ENCODE assay signal across 10 mouse cellular contexts in genomic region chr15:56344304-56344932, GRCm38 (mm10).
DNase-seq lines count a peak whose midpoint lies in the region; ATAC-seq and TF ChIP-seq lines count a peak whose summit lies in the region.
"Had no signal": no experiment of that assay in that cellular context is flagged by ENCODE, and none has a peak within 500 bp of the region (broad histone marks: within the 10 kb centered on the region; RNA-seq: fewer than 3 reads in every experiment).

No protein-coding gene starts in this region.

- no peak overlapping the region for H3K4me3 ChIP-seq in kidney, adult 2 months (ENCODE audit: insufficient read depth, low read depth, low read length)
- no peak overlapping the region for H3K4me3 ChIP-seq in E14TG2a.4 (replicated peaks; ENCODE audit: low read length)
- no peak overlapping the region for H3K4me3 ChIP-seq in midbrain, embryonic 15.5 days

- no peaks in the 10 kb centered on the region for H3K36me3 ChIP-seq in kidney, adult 2 months (ENCODE audit: control insufficient read depth, insufficient read depth, low read length)
- H3K36me3 ChIP-seq in E14TG2a.4 (ENCODE audit: insufficient read depth, low read length), result no peaks in the 10 kb centered on the region
- no peaks in the 10 kb centered on the region for H3K36me3 ChIP-seq in midbrain, embryonic 15.5 days (replicated peaks)

- no peak overlapping the region for H3K4me2 ChIP-seq in midbrain, embryonic 15.5 days

- H3K27ac ChIP-seq in kidney, adult 2 months (ENCODE audit: insufficient read depth, low read depth, low read length), result no peak overlapping the region
- H3K27ac ChIP-seq in midbrain, embryonic 15.5 days, result no peak overlapping the region

- no peaks in the 10 kb centered on the region for H3K9me3 ChIP-seq in E14TG2a.4 (ENCODE audit: low read length)
- no peaks in the 10 kb centered on the region for H3K9me3 ChIP-seq in midbrain, embryonic 15.5 days

- ATAC-seq in midbrain, embryonic 15.5 days (replicated peaks), result 0 out of 2 replicates have a peak, but pooled peaks have one; percentile 37

- no peak for TF ChIP-seq POLR2A in kidney, adult 2 months (IDR thresholded peaks at IDR 0.05; ENCODE audit: low read depth, low read length)

- H3K9ac ChIP-seq in midbrain, embryonic 15.5 days, result no peak overlapping the region

- no peaks in the 10 kb centered on the region for H3K4me1 ChIP-seq in kidney, adult 2 months (ENCODE audit: control insufficient read depth, insufficient read depth, low read length)
- H3K4me1 ChIP-seq in E14TG2a.4 (replicated peaks; ENCODE audit: low read depth, low read length), result no peaks in the 10 kb centered on the region
- H3K4me1 ChIP-seq in midbrain, embryonic 15.5 days, result no peaks in the 10 kb centered on the region

- WGBS in kidney, adult 2 months, result 29% methylated on average over 4 of the region's 4 CpGs
- WGBS in midbrain, embryonic 15.5 days, result 32% methylated on average over 4 of the region's 4 CpGs

- DNase-seq in kidney, adult 2 months, result no peak
- no peak for DNase-seq in kidney, postnatal 10 days
- peak; percentile 54 for DNase-seq in embryo, embryonic 11 days
- no peak for DNase-seq in spleen, postnatal 4 days (ENCODE audit: low spot score in 2 of 2)
- DNase-seq in adrenal gland, adult 2 months, result no peak
- no peak for DNase-seq in spleen, postnatal 36 days (ENCODE audit: low spot score in 2 of 2)
- DNase-seq: cerebellum, adult 9-11 months; thymus, adult 18-20 months had no signal

- TF ChIP-seq CTCF in kidney, adult 2 months (conservative IDR thresholded peaks at IDR 0.05; ENCODE audit: insufficient read depth, insufficient read length, low read depth, low read length), result 0 out of 2 replicates have a peak, but pooled peaks have one; percentile 9
- peak; percentile 37 for TF ChIP-seq CTCF in E14TG2a.4 (conservative IDR thresholded peaks at IDR 0.05; ENCODE audit: low read length)

- H3K27me3 ChIP-seq in kidney, adult 2 months (replicated peaks; ENCODE audit: control insufficient read depth, insufficient read depth, low read length), result no peaks in the 10 kb centered on the region
- H3K27me3 ChIP-seq in E14TG2a.4 (ENCODE audit: insufficient read depth, low read length), result no peaks in the 10 kb centered on the region
- no peaks in the 10 kb centered on the region for H3K27me3 ChIP-seq in midbrain, embryonic 15.5 days (replicated peaks)
